Mouse (Mus musculus) lung, postnatal 0 days (tissue): ENCODE measurements around the gene Setd1b. TPM values are rescaled to one million over a fixed set of nuclear protein-coding genes. Genes with fewer than 3 reads are reported as not detected.

ENCODE experiments used
- ATAC-seq: fragments of 200-750 bp; cut with Nextera tagmentation; 2 replicates; pipeline ENCODE4 v1.8.0; 2017; ENCODE audit warnings: moderate library complexity
- DNase-seq: peaks from one replicate; pipeline ENCODE4 v3.0.0-alpha.2; 2016; ENCODE audit warnings: low spot score
- H3K27ac ChIP-seq: fragments of 300-500 bp; sonication (generic); 2 replicates; pipeline ENCODE4 v1.5.1; 2014; ENCODE audit warnings: antibody characterized with exemption, mild to moderate bottlenecking, low read length, mixed read lengths
- H3K27me3 ChIP-seq: fragments of 300-500 bp; sonication (generic); replicated peaks from 2 replicates; pipeline ENCODE4 v1.6.1; 2014; ENCODE audit warnings: low read length, mixed read lengths; ENCODE audit not compliant: insufficient read depth
- H3K36me3 ChIP-seq: fragments of 300-500 bp; sonication (generic); 2 replicates; pipeline ENCODE4 v1.6.1; 2014; ENCODE audit warnings: low read length, mixed read lengths; ENCODE audit not compliant: insufficient read depth
- H3K4me1 ChIP-seq: fragments of 300-500 bp; sonication (generic); 2 replicates; pipeline ENCODE4 v1.6.1; 2014; ENCODE audit warnings: antibody characterized with exemption, low read depth, low read length, mixed read lengths; ENCODE audit not compliant: insufficient read depth
- H3K4me2 ChIP-seq: fragments of 300-500 bp; sonication (generic); replicated peaks from 2 replicates; pipeline ENCODE4 v1.6.1; 2014; ENCODE audit warnings: low read depth, mild to moderate bottlenecking, low read length, moderate library complexity, mixed read lengths
- H3K4me3 ChIP-seq: fragments of 300-500 bp; sonication (generic); 2 replicates; pipeline ENCODE4 v1.5.1; 2014; ENCODE audit warnings: low read depth, low read length
- H3K9ac ChIP-seq: fragments of 300-500 bp; sonication (generic); replicated peaks from 2 replicates; pipeline ENCODE4 v1.6.1; 2014; ENCODE audit warnings: low read depth, mild to moderate bottlenecking
- H3K9me3 ChIP-seq: fragments of 300-500 bp; sonication (generic); 2 replicates; pipeline ENCODE4 v1.6.1; 2016; ENCODE audit warnings: low read length, mixed read lengths
- CTCF ChIP-seq: IDR thresholded peaks from 2 replicates; pipeline ENCODE4 v1.5.1; 2016; ENCODE audit warnings: antibody characterized with exemption, mild to moderate bottlenecking
- EP300 ChIP-seq: IDR thresholded peaks from 2 replicates; pipeline ENCODE4 v1.6.1; 2016; ENCODE audit warnings: antibody characterized with exemption, mild to moderate bottlenecking, control low read depth
- WGBS: fragments of 180-500 bp; shearing (Covaris S2); extraction: QIAGEN DNeasy Blood & Tissue Kit; methylation state at CpG from one replicate; pipeline ENCODE4 v1.1.7; 2014; 5-methylcytosine and 5-hydroxymethylcytosine counted together
- polyA plus RNA-seq: library from polyadenylated mRNA; unstranded; fragments of >200 nt; fragmentation: Nextera tagmentation; extraction: Ambion mirVana; gene quantifications from 2 replicates; pipeline ENCODE4 v1.2.1, GENCODE M21; 2015

The Setd1b gene
- polyA plus RNA-seq, 1 experiment from 2014 or later: 6.2 TPM

DNA sequence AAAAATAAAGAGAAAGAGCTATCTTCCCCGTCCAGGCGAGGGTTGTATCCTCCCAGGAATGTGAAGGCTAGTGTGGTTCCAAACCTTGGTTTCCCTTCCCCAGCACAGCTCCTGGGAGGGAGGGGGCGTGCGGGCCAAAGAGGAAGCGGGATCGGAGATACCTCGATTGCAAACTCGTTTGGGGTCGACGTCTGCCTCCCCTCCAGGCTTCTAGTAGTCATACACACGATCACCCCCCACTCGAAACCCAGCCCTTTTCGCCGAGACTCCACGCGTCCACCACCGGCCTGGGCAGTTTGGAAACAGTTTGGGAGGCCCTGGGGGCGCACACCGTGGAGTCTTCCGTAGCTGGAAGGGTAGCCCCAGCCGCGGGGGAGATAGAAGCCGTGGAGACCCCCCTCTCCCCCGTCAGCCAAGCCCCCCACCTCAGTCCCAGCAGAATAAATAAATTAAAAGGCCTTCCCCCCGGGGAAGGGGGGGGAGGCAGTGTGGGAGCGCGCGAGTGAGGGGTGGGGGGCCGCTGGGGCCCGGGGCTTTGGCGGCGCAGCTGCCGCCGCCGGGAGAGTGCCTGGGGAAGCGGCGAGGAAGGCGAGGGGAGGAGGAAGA lies 335 bp upstream of the Setd1b start:
- DNase-seq (peak; percentile 67), ATAC-seq (no peak)
- under 1% methylated on average over 29 of the region's 38 CpGs for WGBS
- TF ChIP-seq EP300 (no peak), CTCF (no peak)
- Histone ChIP-seq H3K4me1 (peaks cover 24% of the 10 kb centered on the region; the same call in 1 of the 2 replicates), H3K27me3 (no peaks in the 10 kb centered on the region), H3K27ac (peak overlapping the region; percentile 100), H3K4me3 (peak overlapping the region; percentile 91), H3K9ac (peak overlapping the region; percentile 96), H3K9me3 (no peaks in the 10 kb centered on the region), H3K4me2 (peak overlapping the region; percentile 99), H3K36me3 (peaks cover 4% of the 10 kb centered on the region; the same call in 1 of the 2 replicates)

DNA sequence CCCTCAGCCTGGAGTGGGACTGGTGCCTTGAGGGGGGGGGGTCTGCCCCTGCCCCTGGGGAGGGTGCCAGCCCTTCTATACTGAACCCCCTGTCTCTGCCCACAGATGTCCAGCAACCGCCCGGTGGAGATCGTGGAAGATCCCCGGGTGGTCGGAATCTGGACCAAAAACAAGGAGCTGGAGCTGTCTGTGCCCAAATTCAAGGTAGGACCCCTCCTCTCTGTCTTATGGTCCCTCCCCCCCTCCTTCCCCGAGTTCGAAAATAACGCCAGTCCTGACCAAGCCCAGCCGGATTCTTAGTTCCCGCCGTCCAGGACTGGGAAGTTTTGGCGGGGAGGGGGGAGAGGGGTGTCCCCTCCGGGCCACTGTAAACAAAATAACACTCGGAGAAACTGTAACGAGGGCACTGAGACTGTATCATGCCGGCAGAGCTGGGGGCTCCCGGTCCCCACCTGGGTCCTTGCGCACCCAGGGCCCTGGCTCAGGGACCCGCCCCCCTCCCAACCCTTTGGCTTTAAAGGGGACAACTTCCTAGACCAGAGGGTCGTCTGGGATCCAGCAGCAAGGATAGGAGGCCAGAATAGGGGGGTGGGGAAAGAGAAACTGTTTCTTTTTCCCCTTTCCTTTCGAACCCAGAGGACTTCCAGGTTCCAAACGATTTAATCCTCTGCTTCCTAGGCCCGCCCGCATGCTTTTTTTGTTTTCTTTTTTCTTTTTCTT lies 1.4 kb downstream of the Setd1b start:
- H3K27ac ChIP-seq: peak overlapping the region; percentile 100
- TF ChIP-seq EP300 (no peak), CTCF (no peak)
- peaks cover 8% of the 10 kb centered on the region for H3K4me1 ChIP-seq
- H3K36me3 ChIP-seq: peaks cover 8% of the 10 kb centered on the region; the same call in 1 of the 2 replicates
- ATAC-seq: no peak
- H3K27me3 ChIP-seq: no peaks in the 10 kb centered on the region
- peak; percentile 53 for DNase-seq
- H3K4me2 ChIP-seq: peak overlapping the region; percentile 99
- H3K9me3 ChIP-seq: no peaks in the 10 kb centered on the region
- H3K4me3 ChIP-seq: peak overlapping the region; percentile 91
- WGBS: 2% methylated on average over 24 of the region's 24 CpGs
- H3K9ac ChIP-seq: peak overlapping the region; percentile 96

DNA sequence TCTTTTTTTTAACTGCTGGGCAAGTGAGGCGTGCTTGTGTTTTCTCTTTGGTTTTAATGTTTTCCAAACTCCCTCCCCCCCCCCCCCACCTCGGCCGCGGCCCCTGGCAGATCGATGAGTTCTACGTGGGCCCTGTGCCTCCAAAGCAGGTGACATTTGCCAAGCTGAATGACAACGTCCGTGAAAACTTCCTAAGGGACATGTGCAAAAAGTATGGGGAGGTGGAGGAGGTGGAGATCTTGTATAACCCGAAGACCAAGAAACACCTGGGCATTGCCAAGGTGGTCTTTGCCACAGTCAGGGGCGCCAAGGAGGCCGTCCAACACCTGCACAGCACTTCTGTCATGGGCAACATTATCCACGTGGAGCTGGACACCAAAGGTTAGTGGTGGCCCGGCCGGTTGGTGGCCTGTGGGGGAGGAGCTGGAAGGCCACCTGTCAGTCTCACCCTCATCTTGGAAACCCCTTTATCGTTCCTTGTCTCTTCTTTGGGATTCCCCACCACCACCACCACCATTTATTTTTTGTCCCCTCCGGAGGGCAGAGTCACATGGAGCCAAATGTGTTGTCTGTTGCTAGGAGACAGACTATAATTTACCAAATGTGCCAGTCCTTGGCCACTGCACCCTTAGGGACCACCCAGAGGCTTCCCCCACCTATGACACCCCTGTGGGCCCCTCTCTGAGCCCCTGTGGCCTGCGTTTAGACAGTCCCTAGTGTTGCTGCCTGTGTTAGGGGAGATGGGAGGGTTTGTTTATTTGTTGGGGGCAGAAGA lies 2.2 kb downstream of the Setd1b start:
- Histone ChIP-seq H3K27me3 (no peaks in the 10 kb centered on the region), H3K9ac (0 out of 2 replicates have a peak overlapping the region, but pooled peaks have one; percentile 13), H3K27ac (peak overlapping the region; percentile 100), H3K4me1 (peaks cover 8% of the 10 kb centered on the region), H3K4me3 (peak overlapping the region; percentile 91), H3K9me3 (no peaks in the 10 kb centered on the region), H3K36me3 (peaks cover 8% of the 10 kb centered on the region; the same call in 1 of the 2 replicates), H3K4me2 (peak overlapping the region; percentile 99)
- TF ChIP-seq CTCF: no peak
- TF ChIP-seq EP300: no peak
- 5% methylated on average over 17 of the region's 17 CpGs for WGBS
- ATAC-seq (no peak), DNase-seq (no peak)

DNA sequence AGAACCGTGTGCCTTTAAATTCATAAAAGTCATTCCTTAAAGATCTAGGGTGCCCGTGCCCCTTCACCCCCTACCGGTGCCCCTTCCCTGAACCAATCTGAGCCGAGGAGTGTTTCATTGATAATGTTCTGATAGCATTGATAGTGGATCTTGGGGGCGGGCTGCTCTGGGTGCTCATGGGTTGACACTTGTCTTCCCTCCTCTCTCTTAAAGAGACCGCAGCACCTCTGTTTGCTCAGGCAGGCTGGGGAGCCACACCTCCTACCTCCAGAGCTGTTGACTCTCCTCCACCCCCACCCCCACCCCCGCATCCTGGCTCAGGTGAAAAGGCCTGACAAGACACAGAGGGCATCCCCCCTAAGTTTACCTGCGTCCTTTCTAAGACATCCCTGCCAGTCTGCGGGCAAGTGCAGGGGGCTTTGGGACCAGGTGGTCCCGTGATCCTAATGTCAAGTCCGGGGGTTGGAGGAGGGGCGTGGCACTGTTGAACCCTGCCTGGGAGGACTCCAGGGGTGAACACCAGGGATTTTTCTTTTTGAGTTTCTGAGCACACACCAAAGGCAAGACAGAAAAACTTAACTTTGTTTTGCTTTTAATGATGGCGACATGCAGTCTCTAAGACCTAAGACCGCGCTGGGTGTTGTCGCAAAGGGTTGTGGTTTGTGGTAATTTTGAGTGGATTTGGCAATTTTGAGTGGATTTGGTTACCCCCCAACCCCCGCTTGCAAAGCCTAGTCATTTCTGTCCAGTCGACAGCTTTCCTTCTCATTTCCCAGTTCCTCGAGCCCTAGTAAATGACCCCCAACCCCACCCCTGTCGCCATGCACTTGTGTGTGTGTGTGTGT lies 3.0 kb downstream of the Setd1b start:
- Histone ChIP-seq H3K27ac (no peak overlapping the region), H3K36me3 (peaks cover 8% of the 10 kb centered on the region; the same call in 1 of the 2 replicates)
- WGBS: 26% methylated on average over 20 of the region's 20 CpGs

DNA sequence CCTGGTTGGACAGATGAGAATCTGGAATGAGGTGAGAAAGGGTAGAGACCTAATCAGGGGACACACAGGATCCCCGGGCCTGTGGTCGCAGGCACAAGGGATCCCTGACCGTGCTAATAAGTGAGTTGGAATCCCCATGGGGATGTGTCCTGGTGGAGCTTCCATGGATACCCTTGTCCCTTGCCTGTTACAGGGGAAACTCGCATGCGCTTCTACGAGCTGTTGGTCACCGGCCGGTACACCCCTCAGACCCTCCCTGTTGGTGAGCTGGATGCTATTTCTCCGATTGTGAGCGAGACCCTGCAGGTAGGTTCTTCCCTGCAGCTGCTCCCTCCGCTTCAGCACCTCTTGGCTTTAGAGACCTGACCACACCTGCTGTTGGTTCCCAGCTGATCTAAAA lies 4.4 kb downstream of the Setd1b start:
- TF ChIP-seq CTCF (no peak), EP300 (no peak)
- ATAC-seq (no peak), DNase-seq (no peak)
- Histone ChIP-seq H3K4me1 (peaks cover 19% of the 10 kb centered on the region), H3K4me2 (no peak overlapping the region), H3K9me3 (no peaks in the 10 kb centered on the region), H3K27me3 (no peaks in the 10 kb centered on the region), H3K27ac (no peak overlapping the region), H3K36me3 (peaks cover 8% of the 10 kb centered on the region; the same call in 1 of the 2 replicates), H3K9ac (no peak overlapping the region), H3K4me3 (no peak overlapping the region)
- 89% methylated on average over 11 of the region's 11 CpGs for WGBS

More for the DNA sequence above, 3.0 kb downstream of the Setd1b start:
- Histone ChIP-seq H3K9me3 (no peaks in the 10 kb centered on the region), H3K27me3 (no peaks in the 10 kb centered on the region), H3K4me1 (peaks cover 8% of the 10 kb centered on the region), H3K9ac (no peak overlapping the region), H3K4me3 (peak overlapping the region; percentile 91), H3K4me2 (peak overlapping the region; percentile 99)
- TF ChIP-seq CTCF (no peak), EP300 (no peak)
- DNase-seq (no peak), ATAC-seq (no peak)
